Mouse (Mus musculus) spleen, adult 2 months (tissue): ENCODE measurements around the gene Btg3.

Experiments
- CTCF ChIP-seq: fragments of 200-500 bp; IDR thresholded peaks from 2 replicates; pipeline ENCODE4 v1.5.1; 2011; ENCODE audit warnings: mild to moderate bottlenecking, inconsistent platforms; ENCODE audit not compliant: insufficient read depth, insufficient read length, insufficient replicate concordance; ENCODE audit errors: extremely low read depth
- POLR2A ChIP-seq: fragments of 200-500 bp; IDR thresholded peaks from 2 replicates; pipeline ENCODE4 v1.6.1; 2011; ENCODE audit warnings: low read depth, low read length, inconsistent platforms

DNA sequence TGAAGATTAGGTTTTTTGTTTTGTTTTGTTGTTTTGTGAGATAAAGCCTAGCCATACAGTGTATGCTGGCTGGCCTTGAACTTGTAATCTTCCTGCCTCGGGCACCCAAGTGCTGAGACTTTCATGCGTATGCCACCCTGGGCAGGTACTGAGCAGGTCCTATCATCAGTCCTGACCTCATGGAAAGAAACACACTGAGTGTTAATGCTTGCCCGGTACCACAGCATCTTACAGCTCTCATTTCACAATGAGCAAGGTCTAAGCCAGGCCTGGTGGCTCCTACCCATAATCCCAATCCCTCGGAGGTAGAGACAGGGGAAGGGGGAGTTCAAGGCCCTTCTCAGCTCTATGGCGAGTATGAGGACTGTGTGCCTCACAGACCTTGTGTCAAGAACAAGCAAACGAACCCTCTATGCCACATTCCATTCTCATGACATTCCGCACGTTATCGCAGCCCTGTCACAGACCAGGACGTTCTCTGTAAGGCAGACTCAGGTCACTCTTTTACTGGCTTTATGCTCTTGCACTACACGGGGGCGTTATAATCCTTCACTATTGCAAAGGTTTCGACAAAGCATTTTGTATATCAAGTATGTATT, 29.6 kb downstream of the Btg3 start:
- TF ChIP-seq POLR2A (no peak), CTCF (no peak)
